Comparison of ENCODE assay signal across 17 mouse cellular contexts in genomic region chr7:78412172-78412571, GRCm38 (mm10).
"Had no signal": no experiment of that assay in that cellular context is flagged by ENCODE, and none has a peak within 500 bp of the region (broad histone marks: within the 10 kb centered on the region; RNA-seq: fewer than 3 reads in every experiment).

No protein-coding gene starts in this region.

- ATAC-seq: liver, embryonic 12.5 days; liver, postnatal 0 days; lung, postnatal 0 days; midbrain, embryonic 13.5 days; midbrain, embryonic 15.5 days; midbrain, embryonic 16.5 days had no signal

- DNase-seq: left cerebral cortex, postnatal 4 days; liver; liver, embryonic 13.5 days; liver, postnatal 0 days; lung, adult 18-20 months; lung, adult 2 months; lung, embryonic 14.5 days; lung, postnatal 10 days; lung, postnatal 14 days; lung, postnatal 36 days; lung, postnatal 4 days; midbrain, embryonic 14.5 days had no signal
